Mouse (Mus musculus) heart, embryonic 15.5 days (tissue): ENCODE measurements around the gene Rprml. TPM values are rescaled to one million over a fixed set of nuclear protein-coding genes. Genes with fewer than 3 reads are reported as not detected.

Experiments
- ATAC-seq: fragments of 200-750 bp; cut with Nextera tagmentation; replicated peaks from 2 replicates; pipeline ENCODE4 v1.8.0; 2017; ENCODE audit warnings: low read depth, moderate TSS enrichment; ENCODE audit not compliant: insufficient number of reproducible peaks, insufficient read depth, low FRiP score
- H3K27ac ChIP-seq: fragments of 300-500 bp; sonication (generic); 2 replicates; pipeline ENCODE4 v1.5.1; 2015; ENCODE audit warnings: mild to moderate bottlenecking, inconsistent platforms
- H3K27me3 ChIP-seq: fragments of 300-500 bp; sonication (generic); 2 replicates; pipeline ENCODE4 v1.6.1; 2015; ENCODE audit warnings: inconsistent platforms
- H3K36me3 ChIP-seq: fragments of 300-500 bp; sonication (generic); 2 replicates; pipeline ENCODE4 v1.6.1; 2015; ENCODE audit warnings: mild to moderate bottlenecking, inconsistent platforms
- H3K4me1 ChIP-seq: fragments of 300-500 bp; sonication (generic); replicated peaks from 2 replicates; pipeline ENCODE4 v1.6.1; 2015; ENCODE audit warnings: inconsistent platforms
- H3K4me2 ChIP-seq: fragments of 300-500 bp; sonication (generic); 2 replicates; pipeline ENCODE4 v1.6.1; 2015; ENCODE audit warnings: inconsistent platforms, mild to moderate bottlenecking, moderate library complexity
- H3K4me3 ChIP-seq: fragments of 300-500 bp; sonication (generic); 2 replicates; pipeline ENCODE4 v1.5.1; 2015; ENCODE audit warnings: mild to moderate bottlenecking, inconsistent platforms
- H3K9ac ChIP-seq: fragments of 300-500 bp; sonication (generic); 2 replicates; pipeline ENCODE4 v1.6.1; 2015; ENCODE audit warnings: mild to moderate bottlenecking, inconsistent platforms
- H3K9me3 ChIP-seq: fragments of 300-500 bp; sonication (generic); replicated peaks from 2 replicates; pipeline ENCODE4 v1.6.1; 2016; ENCODE audit warnings: inconsistent platforms
- WGBS: fragments of 180-500 bp; shearing (Covaris S2); methylation state at CpG from one replicate; pipeline ENCODE4 v1.1.7; 2015; ENCODE audit warnings: mixed read lengths; 5-methylcytosine and 5-hydroxymethylcytosine counted together
- polyA plus RNA-seq: library from polyadenylated mRNA; unstranded; fragments of >200 nt; fragmentation: Nextera tagmentation; extraction: Ambion mirVana; gene quantifications from 2 replicates; pipeline ENCODE4 v1.2.1, GENCODE M21; 2015

The Rprml gene
- polyA plus RNA-seq, 1 experiment from 2014 or later: 0.29 TPM

DNA sequence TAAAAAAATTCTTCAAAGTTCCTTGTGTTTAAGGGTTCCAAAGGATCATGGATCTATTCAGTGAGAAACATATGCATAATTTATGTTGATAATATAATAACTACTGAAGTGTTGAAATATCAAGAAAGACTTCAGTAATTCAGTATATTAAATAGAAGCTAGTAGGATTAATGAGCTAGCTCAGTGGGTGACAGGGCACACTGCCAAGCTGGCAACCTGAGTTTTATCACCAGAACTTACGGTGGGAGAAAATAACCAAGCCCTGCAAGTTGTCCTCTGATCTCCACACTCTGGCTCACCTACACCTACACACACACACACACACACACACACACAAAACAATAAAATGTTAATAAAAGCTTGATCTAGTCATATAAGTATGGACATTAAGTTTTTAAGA lies 43.9 kb downstream of the Rprml start:
- Histone ChIP-seq H3K27me3 (no peaks in the 10 kb centered on the region), H3K9me3 (no peaks in the 10 kb centered on the region), H3K27ac (no peak overlapping the region), H3K9ac (no peak overlapping the region), H3K4me2 (no peak overlapping the region), H3K4me1 (peaks cover 41% of the 10 kb centered on the region), H3K4me3 (no peak overlapping the region), H3K36me3 (no peaks in the 10 kb centered on the region)
- WGBS: 39% methylated on average over 1 of the region's 1 CpGs
- no peak for ATAC-seq

DNA sequence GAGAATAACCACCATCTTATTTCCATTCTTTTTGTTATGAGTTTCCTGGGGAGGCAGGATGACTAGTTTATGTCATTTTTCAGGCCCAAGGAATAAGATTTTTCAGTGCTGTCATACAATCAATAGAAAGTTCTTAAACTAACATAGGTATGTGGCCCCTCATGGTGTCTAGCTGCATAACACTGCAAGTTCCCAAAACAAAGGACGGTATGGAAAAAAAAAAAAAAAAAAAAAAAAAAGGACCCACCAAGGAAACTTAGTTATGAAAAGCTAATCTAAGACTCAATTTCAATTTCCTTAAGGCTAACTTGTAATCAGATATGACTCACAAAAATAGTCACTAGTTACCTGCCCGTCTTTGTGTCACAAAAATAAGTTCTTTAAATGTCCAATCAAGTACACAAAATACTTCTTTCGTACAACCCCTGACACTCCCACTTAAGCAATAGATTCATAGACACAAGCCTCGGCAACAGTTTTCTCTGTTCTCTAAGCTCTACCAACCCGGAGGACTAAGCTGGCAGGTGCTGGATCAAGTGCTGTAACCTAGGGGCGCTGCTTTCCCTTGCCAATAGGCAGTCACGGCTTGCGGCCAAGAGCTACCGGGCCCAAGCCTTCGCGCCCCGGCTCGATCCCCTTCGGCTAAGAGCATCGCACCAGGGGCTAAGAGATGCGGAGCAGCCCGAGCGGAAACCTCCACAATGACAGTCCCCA lies 47.6 kb downstream of the Rprml start:
- H3K9me3 ChIP-seq: no peaks in the 10 kb centered on the region
- H3K27ac ChIP-seq: peak overlapping the region; percentile 99
- H3K4me1 ChIP-seq: peaks cover 12% of the 10 kb centered on the region
- no peaks in the 10 kb centered on the region for H3K27me3 ChIP-seq
- peak; percentile 32 for ATAC-seq
- under 1% methylated on average over 18 of the region's 18 CpGs for WGBS
- no peaks in the 10 kb centered on the region for H3K36me3 ChIP-seq
- H3K4me3 ChIP-seq: peak overlapping the region; percentile 99
- peak overlapping the region; percentile 96 for H3K9ac ChIP-seq
- H3K4me2 ChIP-seq: peak overlapping the region; percentile 73

DNA sequence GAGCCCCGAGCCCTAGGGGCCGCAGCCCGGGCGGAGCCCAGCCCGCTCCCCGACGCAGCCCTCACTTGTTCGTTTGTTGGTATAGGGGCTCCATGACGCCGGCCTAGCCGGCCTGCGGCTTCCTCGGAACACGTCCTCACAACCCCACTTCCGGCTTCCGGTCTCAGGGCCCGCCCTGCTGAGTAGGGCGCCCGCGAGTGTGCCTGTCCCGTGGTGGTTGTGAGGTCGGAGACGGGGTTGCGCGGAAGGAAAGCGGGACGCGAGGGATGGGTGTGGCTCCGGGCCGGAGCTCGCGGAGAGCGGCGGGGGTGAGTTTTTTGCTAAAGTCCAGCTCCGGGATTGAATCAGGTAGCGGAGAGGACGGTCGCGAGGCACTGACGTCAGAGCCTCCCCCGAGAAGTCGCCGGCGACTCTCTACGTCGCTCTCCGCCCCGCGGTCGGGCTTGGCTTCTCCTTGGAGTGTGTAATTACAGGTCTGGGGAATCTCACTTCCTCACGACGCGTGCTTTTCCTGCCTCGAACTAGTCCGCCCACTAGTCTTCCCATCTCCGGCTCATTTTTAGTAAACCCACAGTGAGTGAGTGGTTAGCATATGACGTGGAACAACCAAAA lies 48.3 kb downstream of the Rprml start, which contains the start of gene Gosr2:
Gene Gosr2 (minus strand): TSS at position 334 of the 612 bp plus-strand sequence.
- Histone ChIP-seq H3K27me3 (no peaks in the 10 kb centered on the region), H3K4me3 (peak within 1 kb of the TSS; percentile 99), H3K36me3 (no peaks in the 10 kb centered on the region), H3K4me2 (peak within 1 kb of the TSS; percentile 73), H3K9me3 (no peaks in the 10 kb centered on the region), H3K9ac (peak within 1 kb of the TSS; percentile 96), H3K4me1 (peaks cover 12% of the 10 kb centered on the region), H3K27ac (peak within 1 kb of the TSS; percentile 99)
- under 1% methylated on average over 57 of the region's 57 CpGs for WGBS
- peak; percentile 94 for ATAC-seq

DNA sequence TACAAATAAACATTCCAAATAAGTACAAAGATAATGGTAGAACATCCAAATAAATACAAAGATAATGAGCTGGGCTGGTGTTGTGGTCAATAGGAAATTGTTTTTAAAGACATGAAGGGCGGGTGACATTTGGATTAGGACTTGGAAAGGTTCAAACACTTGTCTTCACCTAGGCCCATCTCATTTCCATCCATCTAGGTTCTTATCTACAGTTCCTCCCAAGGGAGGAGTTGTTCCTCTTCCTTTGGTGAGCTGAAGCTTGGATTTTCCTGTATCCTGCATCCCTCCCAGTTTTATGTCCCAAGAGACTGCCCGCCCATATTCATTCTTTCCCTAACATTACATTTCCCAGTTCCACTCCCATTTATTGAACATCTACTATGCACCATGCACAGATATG lies 48.9 kb downstream of the Rprml start:
- no peaks in the 10 kb centered on the region for H3K9me3 ChIP-seq
- H3K27ac ChIP-seq: peak overlapping the region; percentile 99
- peak overlapping the region; percentile 73 for H3K4me2 ChIP-seq
- ATAC-seq: no peak
- H3K4me3 ChIP-seq: peak overlapping the region; percentile 99
- no peaks in the 10 kb centered on the region for H3K27me3 ChIP-seq
- H3K9ac ChIP-seq: peak overlapping the region; percentile 96
- no peaks in the 10 kb centered on the region for H3K36me3 ChIP-seq
- 72% methylated on average over 2 of the region's 2 CpGs for WGBS
- peaks cover 12% of the 10 kb centered on the region for H3K4me1 ChIP-seq

Other genes starting within 250 kb of the Rprml start
- 4.8 and 6.1 TPM in 2 replicates for gene Plekhm1, start 236.9 kb upstream of the Rprml start, polyA plus RNA-seq
- not detected in 2 replicates for gene Lrrc37a, start 145.0 kb upstream of the Rprml start, polyA plus RNA-seq
- gene Gm884, start 28.4 kb upstream of the Rprml start, polyA plus RNA-seq: not detected in 2 replicates
- not detected in 2 replicates for gene Lyzl6, start 10.7 kb upstream of the Rprml start, polyA plus RNA-seq
- gene Gosr2, start 48.3 kb downstream of the Rprml start, polyA plus RNA-seq: 51.4 and 64.5 TPM in 2 replicates
- 0.48 and 0.60 TPM in 2 replicates for gene Wnt9b, start 100.3 kb downstream of the Rprml start, polyA plus RNA-seq
- gene Wnt3, start 124.6 kb downstream of the Rprml start, polyA plus RNA-seq: 0.04 and 0.05 TPM in 2 replicates